Mouse (Mus musculus) MEL (cell line): ENCODE data around the gene Dyrk1a. TPM values are rescaled to one million over a fixed set of nuclear protein-coding genes. Genes with fewer than 3 reads are reported as not detected.

Source experiments
- DNase-seq: peaks from one replicate; pipeline ENCODE4 v3.0.0; 2011; ENCODE audit warnings: low read depth, low spot score
- H3K27ac ChIP-seq: 2 replicates; pipeline ENCODE4 v1.5.1; 2012; ENCODE audit warnings: low read depth, mild to moderate bottlenecking, control low read depth, low read length, moderate library complexity; ENCODE audit not compliant: control insufficient read depth
- H3K27me3 ChIP-seq, 2 experiments: fragments of 150-350 bp in 1 of 2; sonication (generic) in 1 of 2; 2 replicates each; pipeline ENCODE4 v1.6.1; 2012; ENCODE audit warnings: low read length in 2 of 2, mild to moderate bottlenecking in 2 of 2, improper control_type of control experiment in 1 of 2, moderate library complexity in 1 of 2; ENCODE audit not compliant: insufficient read depth in 2 of 2, control insufficient read depth in 1 of 2
- H3K36me3 ChIP-seq, 2 experiments: 2 replicates each; pipeline ENCODE4 v1.6.1; 2012 to 2014; ENCODE audit warnings: low read length in 2 of 2, improper control_type of control experiment in 1 of 2, inconsistent platforms in 1 of 2, mild to moderate bottlenecking in 1 of 2; ENCODE audit not compliant: insufficient read depth in 2 of 2, control insufficient read depth in 1 of 2
- H3K4me1 ChIP-seq, 2 experiments: fragments of 150-350 bp in 1 of 2; sonication (generic) in 1 of 2; 2 replicates each; pipeline ENCODE4 v1.6.1; 2012; ENCODE audit warnings: low read length in 2 of 2, improper control_type of control experiment in 1 of 2, mild to moderate bottlenecking in 1 of 2; ENCODE audit not compliant: insufficient read depth in 2 of 2, control insufficient read depth in 1 of 2
- H3K4me3 ChIP-seq, 2 experiments: fragments of 150-350 bp in 1 of 2; sonication (generic) in 1 of 2; 2 replicates each; pipeline ENCODE4 v1.5.1; 2012; ENCODE audit warnings: low read depth in 2 of 2, low read length in 2 of 2, mild to moderate bottlenecking in 2 of 2, moderate library complexity in 2 of 2, control low read depth in 1 of 2, improper control_type of control experiment in 1 of 2; ENCODE audit not compliant: control insufficient read depth in 1 of 2, insufficient read depth in 1 of 2
- H3K79me2 ChIP-seq: 2 replicates; pipeline ENCODE4 v1.6.1; 2012; ENCODE audit warnings: mild to moderate bottlenecking, low read length, moderate library complexity; ENCODE audit not compliant: control insufficient read depth, poor library complexity, insufficient read depth
- H3K9ac ChIP-seq: 2 replicates; pipeline ENCODE4 v1.6.1; 2012; ENCODE audit warnings: low read depth, mild to moderate bottlenecking, control low read depth, low read length, moderate library complexity; ENCODE audit not compliant: control insufficient read depth, poor library complexity, severe bottlenecking
- H3K9me3 ChIP-seq: fragments of 150-350 bp; sonication (generic); replicated peaks from 2 replicates; pipeline ENCODE4 v1.6.1; 2012; ENCODE audit warnings: mild to moderate bottlenecking, low read length, improper control_type of control experiment, moderate library complexity; ENCODE audit not compliant: insufficient read depth
- CHD2 ChIP-seq: IDR thresholded peaks from 2 replicates; pipeline ENCODE4 v1.6.1; 2011; ENCODE audit warnings: low read length, improper control_type of control experiment
- CTCF ChIP-seq, 3 experiments: IDR thresholded peaks in 2 of 3; conservative IDR thresholded peaks in 1 of 3; 2 replicates each; pipeline ENCODE4 v1.5.1; 2011 to 2012; ENCODE audit warnings: low read length in 3 of 3, low read depth in 2 of 3, mild to moderate bottlenecking in 2 of 3, improper control_type of control experiment in 1 of 3, inconsistent platforms in 1 of 3, mixed read lengths in 1 of 3, moderate library complexity in 1 of 3; ENCODE audit not compliant: control insufficient read depth in 1 of 3, insufficient read depth in 1 of 3, poor library complexity in 1 of 3, severe bottlenecking in 1 of 3
- ELF1 ChIP-seq: IDR thresholded peaks from 2 replicates; pipeline ENCODE4 v1.6.1; 2014; ENCODE audit warnings: low read depth, mild to moderate bottlenecking, inconsistent platforms, low read length, improper control_type of control experiment, moderate library complexity
- EP300 ChIP-seq, 2 experiments: IDR thresholded peaks; 2 replicates each; pipeline ENCODE4 v1.6.1; 2011; ENCODE audit warnings: improper control_type of control experiment in 2 of 2, low read length in 2 of 2, low read depth in 1 of 2, mild to moderate bottlenecking in 1 of 2
- ETS1 ChIP-seq: IDR thresholded peaks from 2 replicates; pipeline ENCODE4 v1.6.1; 2012; ENCODE audit warnings: low read depth, mild to moderate bottlenecking, inconsistent platforms, low read length, improper control_type of control experiment, moderate library complexity
- GABPA ChIP-seq: IDR thresholded peaks from 2 replicates; pipeline ENCODE4 v1.6.1; 2012; ENCODE audit warnings: low read depth, mild to moderate bottlenecking, inconsistent platforms, low read length, improper control_type of control experiment, moderate library complexity
- MAZ ChIP-seq: IDR thresholded peaks from 2 replicates; pipeline ENCODE4 v1.6.1; 2012; ENCODE audit warnings: low read depth, mild to moderate bottlenecking, inconsistent platforms, low read length, improper control_type of control experiment
- POLR2A ChIP-seq, 2 experiments: IDR thresholded peaks; 2 replicates each; pipeline ENCODE4 v1.6.1; 2011 to 2012; ENCODE audit warnings: low read length in 2 of 2, mild to moderate bottlenecking in 2 of 2, control low read depth in 1 of 2, improper control_type of control experiment in 1 of 2, low read depth in 1 of 2, moderate library complexity in 1 of 2; ENCODE audit not compliant: control insufficient read depth in 1 of 2, insufficient read depth in 1 of 2, poor library complexity in 1 of 2
- POLR2AphosphoS2 ChIP-seq: IDR thresholded peaks from 2 replicates; pipeline ENCODE4 v1.6.1; 2011; ENCODE audit warnings: low read length, improper control_type of control experiment
- POLR2AphosphoS5 ChIP-seq: IDR thresholded peaks from 2 replicates; pipeline ENCODE4 v1.6.1; 2012; ENCODE audit warnings: low read depth, borderline replicate concordance, mild to moderate bottlenecking, inconsistent platforms, low read length, moderate library complexity, mixed read lengths
- SIN3A ChIP-seq: IDR thresholded peaks from 2 replicates; pipeline ENCODE4 v1.6.1; 2012; ENCODE audit warnings: low read length, improper control_type of control experiment, inconsistent platforms
- TAL1 ChIP-seq: IDR thresholded peaks from 2 replicates; pipeline ENCODE4 v1.6.1; 2012; ENCODE audit warnings: mild to moderate bottlenecking, inconsistent platforms, low read length, moderate library complexity, mixed read lengths
- TCF12 ChIP-seq: IDR thresholded peaks from 2 replicates; pipeline ENCODE4 v1.6.1; 2014; ENCODE audit warnings: low read depth, mild to moderate bottlenecking, inconsistent platforms, low read length, improper control_type of control experiment, moderate library complexity
- UBTF ChIP-seq: IDR thresholded peaks from 2 replicates; pipeline ENCODE4 v1.6.1; 2012; ENCODE audit warnings: low read depth, mild to moderate bottlenecking, inconsistent platforms, low read length, improper control_type of control experiment, moderate library complexity, borderline replicate concordance; ENCODE audit not compliant: insufficient read depth
- USF1 ChIP-seq: IDR thresholded peaks from 2 replicates; pipeline ENCODE4 v1.6.1; 2014; ENCODE audit warnings: low read depth, mild to moderate bottlenecking, inconsistent platforms, low read length, improper control_type of control experiment, moderate library complexity
- ZMIZ1 ChIP-seq: IDR thresholded peaks from 2 replicates; pipeline ENCODE4 v1.6.1; 2012; ENCODE audit warnings: low read depth, mild to moderate bottlenecking, inconsistent platforms, low read length, improper control_type of control experiment, moderate library complexity
- polyA plus RNA-seq, 2 experiments: library from polyadenylated mRNA; stranded (reverse) in 1 of 2; unstranded in 1 of 2; fragments of >175 nt in 1 of 2; fragments of >200 nt in 1 of 2; gene quantifications; 2 replicates each; pipeline versions ENCODE4 v1.2.1 to v1.2.4; 2012; ENCODE audit warnings: low replicate concordance in 2 of 2, low read depth in 1 of 2; ENCODE audit not compliant: insufficient read length in 2 of 2, insufficient read depth in 1 of 2, missing spikeins in 1 of 2
- total RNA-seq: library from RNA; depleted of rRNA; stranded (reverse); fragments of 300-350 nt; gene quantifications from 2 replicates; pipeline ENCODE4 v1.2.3, GENCODE M21; 2012

Gene Dyrk1a
- total and polyA plus RNA-seq, 3 experiments = 22.6 to 126 (median 34.7) TPM

DNA sequence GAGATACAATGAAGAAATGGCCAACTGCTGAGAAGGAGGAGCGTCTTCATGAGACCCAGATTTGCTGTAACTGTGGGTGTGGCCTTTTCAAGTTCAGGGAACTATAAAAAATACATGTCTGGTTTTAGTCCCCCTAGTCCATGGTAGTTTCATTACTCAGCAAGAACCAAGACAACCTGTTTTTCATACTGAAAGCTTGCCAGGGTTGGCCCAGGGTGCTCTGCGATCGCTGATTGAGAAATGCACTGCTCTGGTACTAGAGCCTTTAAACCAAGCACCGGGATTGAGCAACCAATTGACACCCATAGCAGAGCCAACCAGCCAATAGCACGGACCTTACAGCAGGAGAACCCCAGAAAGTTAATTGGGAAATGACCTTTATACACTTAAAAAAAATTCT is 13.6 kb upstream of the Dyrk1a start:
- H3K79me2 ChIP-seq = no peaks in the 10 kb centered on the region
- no peak overlapping the region for H3K27ac ChIP-seq
- H3K4me1 ChIP-seq = no peaks in the 10 kb centered on the region; a peak in 1 of 4 replicates
- no peak for TF ChIP-seq CTCF (IDR thresholded peaks at IDR 0.05 in 2 of 3, conservative IDR thresholded peaks at IDR 0.05 in 1 of 3; ENCODE audit: control insufficient read depth in 1 of 3, insufficient read depth in 1 of 3, low read depth in 2 of 3, low read length in 3 of 3, poor library complexity in 1 of 3, severe bottlenecking in 1 of 3)
- TF ChIP-seq ETS1 = no peak
- no peak for TF ChIP-seq CHD2
- no peak for TF ChIP-seq TCF12
- no peak for TF ChIP-seq POLR2AphosphoS2
- TF ChIP-seq, all 39 proteins: peak for 0
- Histone ChIP-seq H3K36me3 (no peaks in the 10 kb centered on the region), H3K9me3 (no peaks in the 10 kb centered on the region), H3K27me3 (peaks cover 0 to 4% of the 10 kb centered on the region in 2 experiments; a peak in 2 of 4 replicates), H3K9ac (no peak overlapping the region), H3K4me3 (no peak overlapping the region)
- DNase-seq = no peak

DNA sequence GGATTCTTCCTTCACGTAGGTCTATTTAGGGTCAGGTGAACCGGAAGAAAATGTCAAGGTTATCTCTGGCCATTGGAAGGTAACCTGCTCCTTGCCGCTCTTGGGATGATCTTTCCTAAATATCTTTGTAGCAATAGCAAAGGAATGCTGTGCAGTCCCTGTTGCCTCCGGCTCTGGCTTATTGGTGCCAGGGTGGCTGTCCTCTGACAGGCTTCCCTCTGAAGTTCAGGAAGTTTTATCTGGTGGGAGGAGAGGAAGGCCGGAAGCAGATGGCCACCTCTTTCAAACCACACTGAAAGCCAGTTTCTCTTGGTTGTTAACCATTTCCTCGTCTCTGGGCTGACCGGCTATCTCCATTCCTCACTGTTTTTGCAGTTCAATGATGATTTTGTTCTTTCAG is 10.5 kb upstream of the Dyrk1a start:
- TF ChIP-seq ETS1 (no peak), TAL1 (peak; percentile 45)
- Histone ChIP-seq H3K4me1 (no peaks in the 10 kb centered on the region; a peak in 1 of 4 replicates), H3K4me3 (peak overlapping the region in 1 of 2 experiments; percentile 10; a peak in 1 of 4 replicates), H3K9ac (0 out of 2 replicates have a peak overlapping the region, but pooled peaks have one; percentile 0), H3K79me2 (no peaks in the 10 kb centered on the region), H3K27ac (no peak overlapping the region), H3K27me3 (peaks cover 0 to 4% of the 10 kb centered on the region in 2 experiments; a peak in 2 of 4 replicates), H3K36me3 (no peaks in the 10 kb centered on the region), H3K9me3 (no peaks in the 10 kb centered on the region)
- no peak for DNase-seq

DNA sequence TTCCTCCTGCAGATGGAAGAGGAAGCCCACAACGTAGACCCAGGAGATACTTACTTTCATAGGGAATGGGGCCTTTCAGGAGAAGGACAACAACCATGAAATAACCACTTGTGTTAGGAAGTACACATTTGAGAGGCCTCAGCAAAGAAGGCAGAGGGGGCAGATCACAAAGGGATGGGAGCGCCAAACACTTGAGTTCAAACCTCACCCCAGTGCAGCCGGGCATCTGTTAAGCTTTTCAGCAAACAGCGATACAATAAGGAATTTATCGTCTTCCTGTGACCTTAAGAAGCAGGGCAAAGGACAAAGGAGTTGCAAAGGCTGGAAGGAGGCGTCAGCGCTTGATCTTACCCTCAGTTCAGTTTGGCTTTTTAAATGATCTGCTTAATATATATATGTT is 10.0 kb upstream of the Dyrk1a start:
- Histone ChIP-seq H3K27ac (no peak overlapping the region), H3K36me3 (no peaks in the 10 kb centered on the region)
- no peak for TF ChIP-seq GABPA
- TF ChIP-seq ZMIZ1 = no peak
- no peak for TF ChIP-seq CHD2
- TF ChIP-seq MAZ = no peak
- no peak for TF ChIP-seq ELF1
- no peak for TF ChIP-seq UBTF
- no peak for TF ChIP-seq POLR2AphosphoS5
- no peak for TF ChIP-seq TCF12
- TF ChIP-seq SIN3A = no peak
- TF ChIP-seq POLR2A (IDR thresholded peaks at IDR 0.05; ENCODE audit: control insufficient read depth in 1 of 2, insufficient read depth in 1 of 2, low read depth in 1 of 2, low read length in 2 of 2, poor library complexity in 1 of 2) = no peak
- TF ChIP-seq USF1 = no peak
- TF ChIP-seq EP300 (IDR thresholded peaks at IDR 0.05; ENCODE audit: low read depth in 1 of 2, low read length in 2 of 2) = no peak
- TF ChIP-seq, all 39 proteins: peak for 0
- no peak overlapping the region for H3K9ac ChIP-seq
- H3K79me2 ChIP-seq = no peaks in the 10 kb centered on the region
- H3K4me3 ChIP-seq = no peak overlapping the region
- no peaks in the 10 kb centered on the region for H3K9me3 ChIP-seq
- no peaks in the 10 kb centered on the region; a peak in 1 of 4 replicates for H3K4me1 ChIP-seq
- H3K27me3 ChIP-seq = peaks cover 2 to 4% of the 10 kb centered on the region in 2 experiments
- no peak for DNase-seq
